Mouse (Mus musculus) erythroblast, embryonic 14.5 days (primary cell): Measurements from ENCODE around the gene Stn1. TPM values are rescaled to one million over a fixed set of nuclear protein-coding genes. Genes with fewer than 3 reads are reported as not detected.

Experiments
- H3K27me3 ChIP-seq: 2 replicates; pipeline ENCODE4 v1.6.1; 2012; ENCODE audit warnings: inconsistent platforms; ENCODE audit not compliant: control insufficient read depth
- H3K36me3 ChIP-seq: 2 replicates; pipeline ENCODE4 v1.6.1; 2012; ENCODE audit warnings: mild to moderate bottlenecking, inconsistent platforms; ENCODE audit not compliant: control insufficient read depth
- H3K4me1 ChIP-seq: 2 replicates; pipeline ENCODE4 v1.6.1; 2012; ENCODE audit warnings: inconsistent platforms; ENCODE audit not compliant: control insufficient read depth
- H3K4me3 ChIP-seq: replicated peaks from 2 replicates; pipeline ENCODE3; 2012; ENCODE audit warnings: moderate library complexity, mild to moderate bottlenecking, inconsistent platforms
- H3K9me3 ChIP-seq: 2 replicates; pipeline ENCODE4 v1.6.1; 2012; ENCODE audit warnings: low read length, inconsistent platforms, mixed read lengths; ENCODE audit not compliant: control insufficient read depth
- GATA1 ChIP-seq: IDR thresholded peaks from 2 replicates; pipeline ENCODE4 v1.6.1; 2012; ENCODE audit warnings: low read length, inconsistent platforms, mixed read lengths
- TAL1 ChIP-seq: IDR thresholded peaks from 3 replicates; pipeline ENCODE4 v1.6.1; 2012; ENCODE audit warnings: low read length, inconsistent platforms, mixed read lengths
- polyA plus RNA-seq: library from polyadenylated mRNA; stranded (reverse); fragments of >175 nt; gene quantifications from 2 replicates; pipeline ENCODE4 v1.2.3, GENCODE M21; 2012

The Stn1 gene
- polyA plus RNA-seq, 1 experiment: 0.38 TPM

- no peaks in the 10 kb centered on the region for H3K27me3 ChIP-seq
- H3K4me1 ChIP-seq: peaks cover 50% of the 10 kb centered on the region
- H3K36me3 ChIP-seq: peaks cover 20% of the 10 kb centered on the region
- TF ChIP-seq TAL1 (no peak), GATA1 (no peak)
- H3K9me3 ChIP-seq: no peaks in the 10 kb centered on the region
- no peak overlapping the region for H3K4me3 ChIP-seq
These were observed 23.7 kb downstream of the Stn1 start for GRCm38 (mm10) chr19:47513618-47513897.

- H3K4me3 ChIP-seq: no peak overlapping the region
- no peaks in the 10 kb centered on the region for H3K9me3 ChIP-seq
- peaks cover 20% of the 10 kb centered on the region for H3K36me3 ChIP-seq
- no peaks in the 10 kb centered on the region for H3K27me3 ChIP-seq
- TF ChIP-seq GATA1 (no peak), TAL1 (no peak)
- peaks cover 49% of the 10 kb centered on the region for H3K4me1 ChIP-seq
These were observed 24.3 kb downstream of the Stn1 start for GRCm38 (mm10) chr19:47512794-47513617.

GRCm38 (mm10) chr19:47511958-47512357 is 25.3 kb downstream of the Stn1 start:
- TF ChIP-seq GATA1 (no peak), TAL1 (no peak)
- H3K4me3 ChIP-seq: no peak overlapping the region
- no peaks in the 10 kb centered on the region for H3K27me3 ChIP-seq
- H3K9me3 ChIP-seq: no peaks in the 10 kb centered on the region
- peaks cover 47% of the 10 kb centered on the region for H3K4me1 ChIP-seq
- H3K36me3 ChIP-seq: peaks cover 20% of the 10 kb centered on the region

DNA sequence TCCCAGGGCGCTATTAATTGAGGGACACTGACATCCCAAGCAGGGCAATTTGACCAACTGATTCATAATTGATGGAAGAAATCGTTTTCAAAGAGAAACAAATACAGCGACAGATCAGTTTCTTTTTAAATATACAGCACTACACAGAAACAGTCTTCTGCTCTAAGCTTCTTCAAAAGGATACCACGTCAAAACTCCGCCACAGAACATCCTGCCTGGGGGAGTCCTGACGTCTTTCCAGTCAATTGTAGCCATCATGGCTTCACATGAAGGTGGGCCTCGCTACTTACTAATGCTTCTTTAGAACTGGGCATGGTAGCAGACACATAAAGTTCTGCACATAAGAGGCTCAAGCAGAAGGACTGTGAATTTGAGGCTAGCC is 26.0 kb downstream of the Stn1 start:
- peaks cover 45% of the 10 kb centered on the region for H3K4me1 ChIP-seq
- H3K4me3 ChIP-seq: peak overlapping the region; percentile 56
- peaks cover 20% of the 10 kb centered on the region for H3K36me3 ChIP-seq

DNA sequence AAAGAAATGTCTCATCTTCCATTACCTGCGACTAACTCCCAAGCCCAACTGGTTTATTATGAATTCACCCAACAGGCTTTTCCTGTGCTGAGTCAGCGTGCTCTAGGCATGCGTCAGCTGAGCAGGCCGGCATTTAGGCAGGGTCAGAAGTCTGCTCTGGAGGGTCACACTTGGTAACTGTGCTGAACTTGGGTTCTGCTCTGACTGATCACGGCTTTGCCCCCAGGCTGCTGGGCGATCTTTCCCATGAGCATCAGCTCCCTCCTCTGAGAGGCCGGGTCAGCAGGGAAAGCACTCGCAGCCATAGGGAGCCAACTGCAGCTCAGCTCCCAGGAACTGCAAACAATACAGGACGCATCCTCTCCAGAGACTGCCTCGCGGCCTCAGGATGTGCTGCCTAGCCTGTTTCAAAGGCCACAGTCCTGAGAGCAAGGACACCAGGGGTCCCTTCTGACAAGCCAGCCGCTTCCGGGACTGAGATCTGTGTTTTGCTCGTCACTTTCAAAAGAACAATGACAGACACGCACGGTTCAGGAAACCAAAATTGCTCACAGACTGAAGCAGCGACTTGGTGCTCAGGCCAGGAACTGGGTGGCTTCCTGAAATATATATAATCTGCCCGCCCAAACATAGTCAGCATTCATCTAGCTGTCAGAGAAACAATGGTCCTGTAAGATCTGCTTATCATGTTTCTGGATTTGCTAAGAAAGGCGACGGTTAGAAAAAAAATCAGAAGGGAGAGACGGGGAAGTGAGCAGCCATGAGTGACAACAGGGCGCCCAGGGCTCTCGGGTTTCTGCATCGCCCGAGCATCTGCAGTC is 26.6 kb downstream of the Stn1 start:
- Histone ChIP-seq H3K4me3 (peak overlapping the region; percentile 56), H3K36me3 (peaks cover 14% of the 10 kb centered on the region), H3K27me3 (no peaks in the 10 kb centered on the region), H3K9me3 (no peaks in the 10 kb centered on the region), H3K4me1 (peaks cover 42% of the 10 kb centered on the region)
- no peak for TF ChIP-seq GATA1
- TF ChIP-seq TAL1: no peak

More for the DNA sequence above, 26.0 kb downstream of the Stn1 start:
- Histone ChIP-seq H3K9me3 (no peaks in the 10 kb centered on the region), H3K27me3 (no peaks in the 10 kb centered on the region)
- TF ChIP-seq GATA1: no peak
- TF ChIP-seq TAL1: no peak

DNA sequence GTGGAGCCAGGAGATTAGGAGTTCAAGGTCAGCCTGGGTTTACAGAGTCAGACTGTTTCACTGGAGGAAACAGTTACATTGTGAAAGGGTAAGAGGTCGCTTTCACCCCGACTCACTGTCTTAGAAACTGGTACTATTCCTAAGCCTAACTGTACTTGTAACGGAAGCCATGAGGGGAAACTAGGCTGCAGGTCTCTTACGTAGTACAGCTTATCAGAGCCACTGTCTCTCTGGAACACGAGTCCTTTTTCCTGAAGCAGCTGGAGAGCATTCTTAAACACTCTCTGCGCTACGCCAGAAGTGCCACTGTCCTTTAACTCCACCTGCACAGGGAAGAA is 27.2 kb downstream of the Stn1 start:
- Histone ChIP-seq H3K4me1 (peaks cover 40% of the 10 kb centered on the region), H3K9me3 (no peaks in the 10 kb centered on the region), H3K36me3 (peaks cover 12% of the 10 kb centered on the region), H3K4me3 (peak overlapping the region; percentile 56), H3K27me3 (no peaks in the 10 kb centered on the region)
- TF ChIP-seq GATA1 (no peak), TAL1 (no peak)

GRCm38 (mm10) chr19:47508771-47509281 is 28.5 kb downstream of the Stn1 start:
- Histone ChIP-seq H3K4me3 (no peak overlapping the region), H3K36me3 (peaks cover 2% of the 10 kb centered on the region; the same call in 1 of the 2 replicates), H3K27me3 (no peaks in the 10 kb centered on the region), H3K4me1 (peaks cover 35% of the 10 kb centered on the region), H3K9me3 (no peaks in the 10 kb centered on the region)
- TF ChIP-seq TAL1 (no peak), GATA1 (no peak)

GRCm38 (mm10) chr19:47508191-47508590 is 29.1 kb downstream of the Stn1 start:
- Histone ChIP-seq H3K9me3 (no peaks in the 10 kb centered on the region), H3K27me3 (no peaks in the 10 kb centered on the region), H3K4me3 (no peak overlapping the region), H3K4me1 (peaks cover 35% of the 10 kb centered on the region), H3K36me3 (peaks cover 2% of the 10 kb centered on the region; the same call in 1 of the 2 replicates)
- TF ChIP-seq TAL1 (no peak), GATA1 (no peak)
